Mouse (Mus musculus) layer of hippocampus, adult 2 months (tissue): ENCODE measurements around the gene Dhdds. TPM values are rescaled to one million over a fixed set of nuclear protein-coding genes. Genes with fewer than 3 reads are reported as not detected.

Experiments
- DNase-seq, 2 experiments: peaks; one replicate each; pipeline ENCODE4 v3.0.0; 2022; ENCODE audit warnings: low spot score in 2 of 2
- H3K27ac ChIP-seq: fragments of 200-600 bp; 2 replicates; pipeline ENCODE4 v1.8.1; 2022
- H3K4me3 ChIP-seq: fragments of 200-600 bp; 2 replicates; pipeline ENCODE4 v1.8.1; 2022; ENCODE audit warnings: mild to moderate bottlenecking
- CTCF ChIP-seq: fragments of 200-600 bp; conservative IDR thresholded peaks from 2 replicates; pipeline ENCODE4 v1.8.1; 2022; ENCODE audit warnings: antibody characterized with exemption, mild to moderate bottlenecking, moderate library complexity
- long read RNA-seq, 2 experiments: library from polyadenylated mRNA; stranded (forward); transcript quantifications; one replicate each; pipeline ENCODE4 v2.0.0; 2021; ENCODE audit warnings: borderline mapping rate in 2 of 2
- total RNA-seq, 2 experiments: library from RNA; stranded (reverse); gene quantifications; 2 replicates each; pipeline ENCODE4 v1.2.3; 2021

Dhdds gene
- total RNA-seq = 10 to 100 TPM; 61.7 to 62.9 TPM
- long read RNA-seq, experiment 1, transcript Dhdds-201 (9 exons, 3,133 nt) = major isoform, 9 of 34 reads
- long read RNA-seq, experiment 1, transcript Dhdds-209 (9 exons, 3,219 nt) = major isoform, 9 of 34 reads
- long read RNA-seq, experiment 1, partial matches to known transcripts = 3 of 34 reads
- long read RNA-seq, experiment 1, other reads (novel, unspliced or antisense) = 10 of 34 reads
- long read RNA-seq, experiment 2, transcript Dhdds-201 (9 exons, 3,133 nt) = minor isoform, 5 of 35 reads
- long read RNA-seq, experiment 2, transcript Dhdds-209 (9 exons, 3,219 nt) = major isoform, 7 of 35 reads
- long read RNA-seq, experiment 2, partial matches to known transcripts = 1 of 35 reads
- long read RNA-seq, experiment 2, other reads (novel, unspliced or antisense) = 14 of 35 reads

- H3K27ac ChIP-seq = peak within 1 kb of the TSS; percentile 86
- peak; percentile 95 to 97 for DNase-seq
- H3K4me3 ChIP-seq = peak within 1 kb of the TSS; percentile 64
- no peak for TF ChIP-seq CTCF
Observed at GRCm38 (mm10) chr4:134000466-134001438, at the start of gene Dhdds. Gene Dhdds (minus strand): TSS chr4:134000918.

DNA sequence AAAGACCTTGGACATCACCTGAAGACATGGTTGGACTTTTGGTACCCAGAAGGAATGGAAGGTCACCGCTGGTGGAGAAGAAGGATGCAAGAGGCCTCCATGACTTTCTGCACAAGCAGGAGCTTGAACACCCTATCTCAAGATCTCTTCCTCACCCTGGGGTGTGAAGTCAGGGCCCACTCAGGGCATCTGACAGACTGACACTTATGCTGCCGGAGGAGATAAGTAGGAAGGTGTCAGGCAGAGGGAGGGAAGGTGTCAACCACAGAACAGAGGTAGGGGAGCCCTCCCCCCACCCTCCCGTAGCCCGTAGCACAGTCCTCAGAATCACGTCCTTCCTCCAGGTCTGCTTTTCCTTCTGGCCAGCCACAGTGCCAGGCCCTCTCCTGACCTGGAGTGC, 46.9 kb upstream of the Dhdds start:
- no peak overlapping the region for H3K4me3 ChIP-seq
- no peak for DNase-seq
- no peak overlapping the region for H3K27ac ChIP-seq
- no peak for TF ChIP-seq CTCF

GRCm38 (mm10) chr4:134043041-134043440, 42.3 kb upstream of the Dhdds start:
- H3K4me3 ChIP-seq = no peak overlapping the region
- DNase-seq = no peak
- TF ChIP-seq CTCF = no peak
- no peak overlapping the region for H3K27ac ChIP-seq

DNA sequence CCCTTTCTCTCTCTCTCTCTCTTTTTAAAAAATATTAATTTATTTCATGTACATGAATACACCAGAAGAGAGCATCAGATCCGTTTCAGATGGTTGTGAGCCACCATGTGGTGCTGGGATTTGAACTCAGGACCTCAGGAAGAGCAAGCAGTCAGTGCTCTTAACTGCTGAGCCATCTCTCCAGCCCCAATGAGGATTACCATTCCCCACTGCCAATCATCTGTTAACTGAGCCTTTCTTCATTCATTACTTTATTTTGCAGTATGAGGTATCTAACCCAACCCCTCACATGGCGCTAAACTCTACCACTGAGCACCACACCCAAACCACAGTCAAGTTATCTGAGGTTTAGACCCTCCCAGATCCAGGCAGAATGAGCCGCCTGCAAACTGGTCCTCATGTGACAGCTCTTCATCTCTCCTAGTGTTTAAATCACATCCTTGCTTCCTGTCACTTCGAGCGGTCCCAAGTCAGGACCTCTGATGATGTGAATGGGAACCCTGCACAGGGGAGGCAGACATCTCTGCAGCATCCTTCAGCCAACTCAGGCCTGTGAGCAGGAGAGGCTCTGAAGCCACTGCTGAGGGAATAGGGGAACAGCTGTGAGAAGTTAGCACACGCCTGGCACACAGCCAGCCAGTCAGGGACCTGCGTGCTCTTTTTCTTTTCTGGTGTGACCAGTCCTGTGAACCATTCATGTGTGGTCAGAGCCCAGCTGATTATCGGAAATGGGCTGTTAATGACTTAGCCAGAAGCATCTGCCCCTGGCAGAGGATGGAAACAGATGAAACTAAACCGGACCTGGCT, 40.8 kb upstream of the Dhdds start:
- no peak for TF ChIP-seq CTCF

GRCm38 (mm10) chr4:134035953-134036352, 35.2 kb upstream of the Dhdds start:
- Histone ChIP-seq H3K27ac (no peak overlapping the region), H3K4me3 (no peak overlapping the region)
- TF ChIP-seq CTCF = peak; percentile 94
- DNase-seq = peak; percentile 78 to 88

More for the DNA sequence above, 40.8 kb upstream of the Dhdds start:
- no peak for DNase-seq
- no peak overlapping the region for H3K4me3 ChIP-seq
- no peak overlapping the region for H3K27ac ChIP-seq

GRCm38 (mm10) chr4:134025802-134026201, 25.1 kb upstream of the Dhdds start:
- Histone ChIP-seq H3K4me3 (no peak overlapping the region), H3K27ac (no peak overlapping the region)
- no peak for TF ChIP-seq CTCF
- DNase-seq = no peak

GRCm38 (mm10) chr4:134020621-134021020, 19.9 kb upstream of the Dhdds start:
- H3K4me3 ChIP-seq = no peak overlapping the region
- TF ChIP-seq CTCF = no peak
- H3K27ac ChIP-seq = no peak overlapping the region
- peak in 1 of 2 experiments; percentile 29 for DNase-seq

DNA sequence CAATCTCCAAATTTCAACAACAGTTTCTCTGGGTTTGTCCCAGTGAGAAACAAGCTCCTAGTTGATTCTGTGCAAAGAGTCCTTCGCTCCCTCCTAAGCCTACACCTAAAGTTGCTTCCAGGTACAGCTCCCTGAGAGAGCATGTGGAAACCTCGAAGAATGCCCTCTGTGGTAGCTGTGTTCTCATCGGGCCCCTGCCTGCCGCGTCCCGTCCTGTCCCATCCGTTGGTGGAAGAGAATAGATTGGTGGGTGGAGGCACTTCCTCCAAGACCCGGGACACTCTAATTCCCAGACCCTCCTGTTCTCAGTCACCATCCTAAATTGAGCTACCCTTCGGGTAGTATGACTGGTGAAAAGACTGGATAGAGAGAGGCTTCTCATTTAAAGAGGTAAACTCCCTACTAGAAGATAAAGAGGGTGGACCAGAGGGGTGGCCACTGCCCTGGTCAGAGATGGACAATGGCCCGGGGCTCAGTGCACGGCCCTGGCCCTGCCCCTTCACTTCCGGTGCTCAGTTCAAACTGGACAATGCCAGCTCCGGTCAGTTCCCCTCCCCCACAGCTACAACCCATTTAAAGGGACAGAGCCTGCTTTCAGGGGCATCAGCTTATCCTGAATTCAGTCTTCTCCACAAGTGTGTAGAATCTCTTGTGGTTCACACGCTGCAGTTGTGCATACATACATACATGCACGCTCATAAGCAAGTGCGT, 19.1 kb upstream of the Dhdds start:
- DNase-seq = no peak
- Histone ChIP-seq H3K4me3 (no peak overlapping the region; the same call in 1 of the 2 replicates), H3K27ac (no peak overlapping the region)
- no peak for TF ChIP-seq CTCF

GRCm38 (mm10) chr4:134019210-134019609, 18.5 kb upstream of the Dhdds start:
- Histone ChIP-seq H3K27ac (no peak overlapping the region), H3K4me3 (no peak overlapping the region)
- no peak for DNase-seq
- no peak for TF ChIP-seq CTCF

- no peak within 1 kb of the TSS for H3K27ac ChIP-seq
- no peak for TF ChIP-seq CTCF
- DNase-seq = no peak
- no peak within 1 kb of the TSS for H3K4me3 ChIP-seq
Observed at GRCm38 (mm10) chr4:134018779-134019145, 18.0 kb upstream of the Dhdds start, which contains the start of gene Lin28a. Gene Lin28a (minus strand): TSS chr4:134018841.

DNA sequence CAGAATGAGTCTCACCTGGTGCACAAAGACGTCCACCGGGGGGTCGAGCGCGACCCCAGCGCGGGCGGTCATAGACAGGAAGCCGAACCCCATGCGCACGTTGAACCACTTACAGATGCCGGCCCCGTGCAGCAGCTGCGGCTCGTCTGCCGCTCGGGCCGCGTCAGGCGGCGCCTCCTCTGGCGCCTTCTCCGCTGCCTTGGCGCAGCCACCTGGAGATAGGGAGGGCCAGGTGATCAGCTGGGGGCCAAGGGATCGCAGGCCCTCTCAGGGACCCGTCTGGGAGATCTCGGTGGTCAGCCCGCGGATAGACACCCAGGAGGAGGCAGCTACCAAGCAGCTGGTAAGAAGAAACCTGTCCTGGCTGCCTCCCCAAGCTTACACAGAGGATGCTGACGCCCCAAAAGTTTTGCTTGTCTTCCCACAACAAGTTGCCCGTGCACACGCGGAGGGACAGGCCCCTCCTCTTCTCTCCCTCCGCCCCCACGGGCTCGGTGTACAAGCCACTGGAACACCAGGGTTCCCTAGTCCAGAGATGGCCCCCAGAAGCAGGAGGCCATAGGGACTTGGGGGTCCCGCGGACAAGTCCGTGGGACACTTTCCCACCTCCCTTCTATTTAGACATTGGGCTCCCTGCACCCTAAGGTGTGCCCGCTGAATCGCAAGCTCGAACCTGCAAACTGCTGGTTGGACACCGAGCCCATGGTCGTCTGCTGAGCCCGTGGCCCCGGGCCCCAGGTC, 17.5 kb upstream of the Dhdds start:
- Histone ChIP-seq H3K27ac (no peak overlapping the region), H3K4me3 (no peak overlapping the region)
- DNase-seq = no peak
- no peak for TF ChIP-seq CTCF
